Mouse (Mus musculus) central nervous system, embryonic 11.5 days (tissue): ENCODE measurements around the gene H2-M10.3. TPM values are rescaled to one million over a fixed set of nuclear protein-coding genes. Genes with fewer than 3 reads are reported as not detected.

Experiments
- polyA plus RNA-seq: library from polyadenylated mRNA; depleted of rRNA; stranded (reverse); fragments of >200 nt; gene quantifications from 2 replicates; pipeline ENCODE4 v1.2.3, GENCODE M21; 2012; rRNA removed

H2-M10.3 gene
- not detected in 2 replicates for polyA plus RNA-seq

DNA sequence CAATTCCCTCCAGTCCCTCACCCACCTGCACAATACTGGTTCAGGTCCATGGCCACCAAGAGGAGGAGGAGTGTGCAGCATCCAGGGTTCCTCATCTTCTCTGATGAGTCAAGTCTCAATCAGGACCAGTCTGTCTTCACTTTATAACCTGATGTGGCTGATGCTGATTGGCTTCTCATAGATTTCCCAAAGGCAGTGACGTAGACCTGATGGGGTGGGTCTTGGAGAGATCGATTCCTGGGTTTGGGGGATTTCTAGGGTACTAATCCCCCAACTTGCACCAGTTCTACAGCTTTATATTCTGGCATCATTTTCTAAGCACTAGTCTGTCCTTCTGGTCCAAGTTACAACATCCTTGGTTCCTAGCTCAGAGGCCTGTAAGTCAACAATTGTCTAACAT, at the start of gene H2-M10.3:
Gene H2-M10.3, minus strand, starts transcription at position 101 of the 400 bp plus-strand sequence.

DNA sequence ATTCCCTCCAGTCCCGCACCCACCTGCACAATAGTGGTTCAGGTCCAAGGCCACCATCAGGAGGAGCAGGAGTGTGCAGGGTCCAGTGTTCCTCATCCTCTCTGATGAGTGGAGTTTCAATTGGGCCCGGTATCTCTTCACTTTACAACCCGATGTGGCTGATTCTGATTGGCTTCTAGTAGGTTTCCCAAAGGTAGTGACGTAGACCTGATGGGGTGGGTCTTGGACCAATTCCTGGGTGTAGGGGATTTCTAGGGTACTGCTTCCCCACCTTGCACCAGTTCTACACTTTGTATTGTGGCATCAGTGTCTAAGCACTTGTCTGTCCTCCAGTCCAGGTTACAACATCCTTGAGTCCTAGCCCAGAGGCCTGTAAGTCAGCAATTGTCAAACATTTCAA, 42.2 kb downstream of the H2-M10.3 start, which contains the start of gene H2-M10.1:
Gene H2-M10.1, minus strand, starts transcription at position 101 of the 400 bp plus-strand sequence.

Other genes with a start within 250 kb of the H2-M10.3 start
- not detected in 2 replicates for gene Gm19684, start 246.7 kb downstream of the H2-M10.3 start, polyA plus RNA-seq
- not detected in 2 replicates for gene Gm7030, start 239.0 kb downstream of the H2-M10.3 start, polyA plus RNA-seq
- 0.15 and 0.28 TPM in 2 replicates for gene Gm8909, start 199.9 kb downstream of the H2-M10.3 start, polyA plus RNA-seq
- gene H2-T3, start 178.1 kb downstream of the H2-M10.3 start, polyA plus RNA-seq: not detected in 2 replicates
- gene Rpp21, start 110.3 kb downstream of the H2-M10.3 start, polyA plus RNA-seq: 59.6 and 60.2 TPM in 2 replicates
- 43.9 and 47.1 TPM in 2 replicates for gene Trim39, start 96.2 kb downstream of the H2-M10.3 start, polyA plus RNA-seq
- not detected in 2 replicates for gene H2-M10.2, start 81.9 kb downstream of the H2-M10.3 start, polyA plus RNA-seq
- gene H2-M10.1, start 42.3 kb downstream of the H2-M10.3 start, polyA plus RNA-seq: not detected in 2 replicates
- not detected in 2 replicates for gene H2-M10.4, start 93.9 kb upstream of the H2-M10.3 start, polyA plus RNA-seq
- gene H2-M11, start 178.7 kb upstream of the H2-M10.3 start, polyA plus RNA-seq: not detected in 2 replicates